Mouse (Mus musculus) heart, postnatal 0 days (tissue): ENCODE data around the gene Sox6.

ENCODE experiments used
- CTCF ChIP-seq: IDR thresholded peaks from 2 replicates; pipeline ENCODE4 v1.5.1; 2016; ENCODE audit warnings: antibody characterized with exemption, control low read depth, low read depth
- EP300 ChIP-seq: IDR thresholded peaks from 2 replicates; pipeline ENCODE4 v1.6.1; 2016; ENCODE audit warnings: antibody characterized with exemption, low read depth

GRCm38 (mm10) chr7:115944250-115944649 lies 94.3 kb downstream of the Sox6 start:
- TF ChIP-seq CTCF (no peak), EP300 (no peak)
